Mouse (Mus musculus) skeletal muscle tissue, postnatal 0 days (tissue): ENCODE data around the gene Sema6d. TPM values are rescaled to one million over a fixed set of nuclear protein-coding genes. Genes with fewer than 3 reads are reported as not detected.

Source experiments
- polyA plus RNA-seq: library from polyadenylated mRNA; unstranded; fragments of >200 nt; fragmentation: Nextera tagmentation; extraction: Ambion mirVana; gene quantifications from 2 replicates; pipeline ENCODE4 v1.2.1, GENCODE M21; 2015

Gene Sema6d
- polyA plus RNA-seq: 6.7 and 7.0 TPM in 2 replicates

DNA sequence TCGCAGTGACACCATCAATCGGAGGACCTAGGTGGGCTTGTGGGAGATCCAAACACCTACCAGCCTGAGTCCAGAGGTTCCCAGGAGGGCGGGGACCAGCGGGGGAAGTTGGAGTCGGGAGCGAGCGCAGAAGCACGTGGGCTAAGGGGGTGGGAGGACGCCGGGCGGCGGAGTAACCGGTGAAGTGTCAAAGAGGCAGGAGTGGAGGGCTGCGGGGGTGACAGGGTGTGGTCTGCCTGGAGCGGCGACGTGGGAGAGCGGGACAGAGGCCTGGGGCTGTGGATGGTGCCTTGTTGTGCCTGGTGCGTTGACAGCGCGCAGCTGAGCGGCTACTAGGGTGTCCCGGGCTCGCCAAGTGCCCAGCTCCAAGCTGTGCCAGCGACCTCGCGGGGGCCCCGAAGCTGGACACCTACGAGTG, at the start of gene Sema6d:
Gene Sema6d (plus strand): TSS at position 157 of the 418 bp plus-strand sequence.

